Mouse (Mus musculus): ENCODE results near the gene Ppp2r5a. TPM values are rescaled to one million over a fixed set of nuclear protein-coding genes. Genes with fewer than 3 reads are reported as not detected.

Gene Ppp2r5a
- polyA plus RNA-seq, 1 experiment, result 127 TPM

- Histone ChIP-seq H3K27ac (ENCODE audit: insufficient read depth, low read length) (no peak overlapping the region), H3K9ac (ENCODE audit: low read depth, poor library complexity, severe bottlenecking) (no peak overlapping the region), H3K4me3 (ENCODE audit: low read depth, low read length) (no peak overlapping the region), H3K9me3 (replicated peaks; ENCODE audit: control insufficient read depth, insufficient read depth, low read length, poor library complexity, severe bottlenecking) (no peaks in the 10 kb centered on the region), H3K4me1 (ENCODE audit: control insufficient read depth, insufficient read depth, low read length) (no peaks in the 10 kb centered on the region), H3K27me3 (ENCODE audit: control insufficient read depth, insufficient read depth, low read length, poor library complexity, severe bottlenecking) (no peaks in the 10 kb centered on the region), H3K36me3 (ENCODE audit: control insufficient read depth, insufficient read depth, low read length, poor library complexity, severe bottlenecking) (no peaks in the 10 kb centered on the region)
- TF ChIP-seq EP300 (IDR thresholded peaks at IDR 0.05; ENCODE audit: insufficient read depth, low read depth, low read length), result no peak
- no peak for TF ChIP-seq CTCF (IDR thresholded peaks at IDR 0.05; ENCODE audit: low read depth, low read length)
Measured at GRCm38 (mm10) chr1:191381955-191382736, 20.9 kb downstream of the Ppp2r5a start.

GRCm38 (mm10) chr1:191380843-191381242 is 22.2 kb downstream of the Ppp2r5a start:
- TF ChIP-seq EP300 (IDR thresholded peaks at IDR 0.05; ENCODE audit: insufficient read depth, low read depth, low read length) (no peak), POLR2A (IDR thresholded peaks at IDR 0.05; ENCODE audit: insufficient read depth, low read length) (no peak), CTCF (IDR thresholded peaks at IDR 0.05; ENCODE audit: low read depth, low read length) (no peak)
- Histone ChIP-seq H3K27me3 (ENCODE audit: control insufficient read depth, insufficient read depth, low read length, poor library complexity, severe bottlenecking) (no peaks in the 10 kb centered on the region), H3K9ac (ENCODE audit: low read depth, poor library complexity, severe bottlenecking) (no peak overlapping the region), H3K4me1 (ENCODE audit: control insufficient read depth, insufficient read depth, low read length) (no peaks in the 10 kb centered on the region), H3K9me3 (replicated peaks; ENCODE audit: control insufficient read depth, insufficient read depth, low read length, poor library complexity, severe bottlenecking) (no peaks in the 10 kb centered on the region), H3K4me3 (ENCODE audit: low read depth, low read length) (no peak overlapping the region), H3K36me3 (ENCODE audit: control insufficient read depth, insufficient read depth, low read length, poor library complexity, severe bottlenecking) (no peaks in the 10 kb centered on the region), H3K27ac (ENCODE audit: insufficient read depth, low read length) (no peak overlapping the region)

- Histone ChIP-seq H3K27me3 (ENCODE audit: control insufficient read depth, insufficient read depth, low read length, poor library complexity, severe bottlenecking) (no peaks in the 10 kb centered on the region), H3K4me1 (ENCODE audit: control insufficient read depth, insufficient read depth, low read length) (no peaks in the 10 kb centered on the region), H3K9me3 (replicated peaks; ENCODE audit: control insufficient read depth, insufficient read depth, low read length, poor library complexity, severe bottlenecking) (no peaks in the 10 kb centered on the region), H3K9ac (ENCODE audit: low read depth, poor library complexity, severe bottlenecking) (no peak overlapping the region), H3K27ac (ENCODE audit: insufficient read depth, low read length) (no peak overlapping the region), H3K4me3 (ENCODE audit: low read depth, low read length) (no peak overlapping the region), H3K36me3 (ENCODE audit: control insufficient read depth, insufficient read depth, low read length, poor library complexity, severe bottlenecking) (no peaks in the 10 kb centered on the region)
- TF ChIP-seq CTCF (IDR thresholded peaks at IDR 0.05; ENCODE audit: low read depth, low read length) (no peak), EP300 (IDR thresholded peaks at IDR 0.05; ENCODE audit: insufficient read depth, low read depth, low read length) (no peak), POLR2A (IDR thresholded peaks at IDR 0.05; ENCODE audit: insufficient read depth, low read length) (no peak)
Measured at GRCm38 (mm10) chr1:191378080-191378479, 25.0 kb downstream of the Ppp2r5a start.

GRCm38 (mm10) chr1:191375644-191375998 is 27.5 kb downstream of the Ppp2r5a start:
- Histone ChIP-seq H3K27ac (ENCODE audit: insufficient read depth, low read length) (no peak overlapping the region), H3K36me3 (ENCODE audit: control insufficient read depth, insufficient read depth, low read length, poor library complexity, severe bottlenecking) (peaks cover 2% of the 10 kb centered on the region; the same call in 1 of the 2 replicates), H3K9me3 (replicated peaks; ENCODE audit: control insufficient read depth, insufficient read depth, low read length, poor library complexity, severe bottlenecking) (no peaks in the 10 kb centered on the region), H3K9ac (ENCODE audit: low read depth, poor library complexity, severe bottlenecking) (no peak overlapping the region), H3K27me3 (ENCODE audit: control insufficient read depth, insufficient read depth, low read length, poor library complexity, severe bottlenecking) (no peaks in the 10 kb centered on the region), H3K4me3 (ENCODE audit: low read depth, low read length) (no peak overlapping the region), H3K4me1 (ENCODE audit: control insufficient read depth, insufficient read depth, low read length) (no peaks in the 10 kb centered on the region)
- TF ChIP-seq CTCF (IDR thresholded peaks at IDR 0.05; ENCODE audit: low read depth, low read length) (no peak), EP300 (IDR thresholded peaks at IDR 0.05; ENCODE audit: insufficient read depth, low read depth, low read length) (no peak), POLR2A (IDR thresholded peaks at IDR 0.05; ENCODE audit: insufficient read depth, low read length) (no peak)

DNA sequence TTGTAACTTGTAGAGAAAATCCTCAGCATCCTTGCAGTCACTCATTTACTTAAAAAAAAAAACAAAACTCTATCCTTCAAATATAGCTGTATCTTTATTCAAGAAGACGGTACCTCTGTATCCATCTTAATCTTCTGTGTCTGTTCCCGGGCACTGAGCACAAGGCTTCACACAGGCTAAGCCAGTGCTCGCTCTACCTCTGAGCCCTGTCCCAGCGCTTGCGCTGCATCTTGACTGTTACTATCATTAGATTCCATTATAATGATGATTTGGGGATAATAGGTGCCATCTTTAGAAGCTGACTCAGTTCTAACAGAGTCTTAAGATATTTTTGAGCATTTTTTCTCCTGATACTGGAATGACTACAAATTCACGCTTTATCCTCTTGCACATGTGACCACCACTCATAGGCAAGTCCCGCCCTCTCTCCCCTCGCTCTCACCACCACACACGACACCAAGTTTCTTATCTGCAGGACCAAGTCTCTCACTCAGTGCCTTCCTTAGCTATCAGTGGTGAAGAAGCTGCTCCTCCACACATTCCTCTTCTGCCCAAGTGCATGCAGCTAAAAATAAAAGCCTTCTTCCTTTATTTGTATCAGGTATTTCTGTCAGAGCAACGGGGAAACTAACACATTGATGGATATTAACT is 28.0 kb downstream of the Ppp2r5a start:
- H3K4me1 ChIP-seq (ENCODE audit: control insufficient read depth, insufficient read depth, low read length), result no peaks in the 10 kb centered on the region
- TF ChIP-seq POLR2A (IDR thresholded peaks at IDR 0.05; ENCODE audit: insufficient read depth, low read length) (no peak), CTCF (IDR thresholded peaks at IDR 0.05; ENCODE audit: low read depth, low read length) (no peak), EP300 (IDR thresholded peaks at IDR 0.05; ENCODE audit: insufficient read depth, low read depth, low read length) (no peak)

DNA sequence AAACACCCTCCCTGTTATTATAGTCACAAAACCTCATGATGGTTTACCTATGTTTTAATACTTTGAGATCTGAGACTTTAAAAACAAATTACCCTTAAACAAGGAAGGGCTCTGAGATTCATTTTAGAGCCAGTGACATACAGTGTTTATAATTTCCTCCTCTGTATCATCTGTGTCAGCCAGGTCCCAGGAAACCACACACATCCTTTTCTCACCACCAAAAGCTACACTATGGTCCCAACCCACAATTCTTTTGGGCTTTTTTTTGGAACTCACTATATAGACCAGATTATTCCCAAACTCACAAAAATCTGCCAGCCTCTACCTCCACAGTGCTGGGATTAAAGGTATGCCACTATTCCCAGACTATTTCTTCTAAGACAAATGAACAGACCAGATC is 33.9 kb downstream of the Ppp2r5a start:
- no peaks in the 10 kb centered on the region for H3K4me1 ChIP-seq (ENCODE audit: control insufficient read depth, insufficient read depth, low read length)
- H3K9me3 ChIP-seq (replicated peaks; ENCODE audit: control insufficient read depth, insufficient read depth, low read length, poor library complexity, severe bottlenecking), result no peaks in the 10 kb centered on the region
- no peaks in the 10 kb centered on the region for H3K27me3 ChIP-seq (ENCODE audit: control insufficient read depth, insufficient read depth, low read length, poor library complexity, severe bottlenecking)
- H3K9ac ChIP-seq (ENCODE audit: low read depth, poor library complexity, severe bottlenecking), result no peak overlapping the region
- no peak overlapping the region for H3K27ac ChIP-seq (ENCODE audit: insufficient read depth, low read length)
- TF ChIP-seq EP300 (IDR thresholded peaks at IDR 0.05; ENCODE audit: insufficient read depth, low read depth, low read length) (no peak), POLR2A (IDR thresholded peaks at IDR 0.05; ENCODE audit: insufficient read depth, low read length) (no peak), CTCF (IDR thresholded peaks at IDR 0.05; ENCODE audit: low read depth, low read length) (no peak)
- peaks cover 7% of the 10 kb centered on the region; the same call in 1 of the 2 replicates for H3K36me3 ChIP-seq (ENCODE audit: control insufficient read depth, insufficient read depth, low read length, poor library complexity, severe bottlenecking)
- no peak overlapping the region for H3K4me3 ChIP-seq (ENCODE audit: low read depth, low read length)

More for the DNA sequence above, 28.0 kb downstream of the Ppp2r5a start:
- Histone ChIP-seq H3K9me3 (replicated peaks; ENCODE audit: control insufficient read depth, insufficient read depth, low read length, poor library complexity, severe bottlenecking) (no peaks in the 10 kb centered on the region), H3K27me3 (ENCODE audit: control insufficient read depth, insufficient read depth, low read length, poor library complexity, severe bottlenecking) (no peaks in the 10 kb centered on the region), H3K9ac (ENCODE audit: low read depth, poor library complexity, severe bottlenecking) (no peak overlapping the region), H3K27ac (ENCODE audit: insufficient read depth, low read length) (no peak overlapping the region), H3K4me3 (ENCODE audit: low read depth, low read length) (no peak overlapping the region), H3K36me3 (ENCODE audit: control insufficient read depth, insufficient read depth, low read length, poor library complexity, severe bottlenecking) (peaks cover 2% of the 10 kb centered on the region; the same call in 1 of the 2 replicates)
